Mouse (Mus musculus) frontal cortex, adult (tissue): ENCODE results near the gene Brs3.
A peak's percentile ranks its signal among the peaks of the same experiment; 100 is the strongest.

Experiments
- ATAC-seq: cut with Nextera tagmentation; 2 replicates; pipeline ENCODE4 v1.9.2; 2017; ENCODE audit warnings: mild to moderate bottlenecking, moderate library complexity, mixed read lengths; ENCODE audit not compliant: low TSS enrichment

Gene Brs3

GRCm38 (mm10) chrX:57042774-57043173 is at the start of gene Brs3:
Gene Brs3 (plus strand): TSS chrX:57043074.
- ATAC-seq = no peak

DNA sequence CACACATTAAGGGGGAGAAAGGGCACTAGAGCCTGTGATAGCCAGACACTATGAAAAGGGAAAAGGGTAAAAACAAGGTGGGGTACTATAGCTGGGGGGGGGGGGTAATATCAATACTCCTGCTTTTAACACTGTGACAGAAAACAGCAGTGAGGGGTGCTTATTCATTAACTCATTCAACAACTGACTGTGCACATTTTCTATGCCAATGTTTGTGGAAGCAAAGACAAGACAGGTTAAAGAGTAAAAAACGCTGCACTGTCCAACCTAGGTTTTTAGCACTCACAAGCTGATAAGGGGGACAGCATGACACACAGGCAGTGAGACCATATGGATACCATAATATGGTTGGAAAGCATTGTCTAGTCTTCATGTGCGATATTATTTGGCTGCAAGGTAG is 30.0 kb upstream of the Brs3 start:
- no peak for ATAC-seq

GRCm38 (mm10) chrX:57043869-57044268 is 995 bp downstream of the Brs3 start:
- no peak for ATAC-seq

- peak; percentile 80 for ATAC-seq
Measured at GRCm38 (mm10) chrX:57052848-57053173, 9.9 kb downstream of the Brs3 start.

- peak; percentile 94 for ATAC-seq
Measured at GRCm38 (mm10) chrX:57053174-57053992, 10.5 kb downstream of the Brs3 start, which contains the start of gene Htatsf1. Gene Htatsf1 (plus strand): TSS chrX:57053583.

GRCm38 (mm10) chrX:57053993-57054385 is 11.1 kb downstream of the Brs3 start:
- 0 out of 2 replicates have a peak, but pooled peaks have one; percentile 1 for ATAC-seq

DNA sequence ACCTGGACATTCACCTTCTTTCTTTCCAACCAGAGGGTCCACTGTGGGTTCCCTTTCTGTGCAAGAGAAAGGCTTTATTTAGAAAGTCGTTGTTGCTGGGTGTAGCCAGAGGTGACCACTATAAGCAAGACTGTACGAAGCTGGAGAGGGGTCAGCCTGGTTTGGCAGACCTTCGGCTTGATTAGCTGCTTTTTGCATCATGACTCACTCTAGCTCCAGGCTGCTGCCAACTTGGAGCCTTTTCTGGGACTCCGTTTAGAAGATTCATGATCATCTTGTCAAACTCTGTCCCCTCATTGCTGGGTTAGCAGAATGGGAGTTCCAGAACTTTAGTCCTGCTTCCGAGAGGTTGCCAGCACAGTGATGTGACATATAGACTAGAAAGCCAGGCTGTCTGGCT is 38.6 kb downstream of the Brs3 start:
- ATAC-seq = no peak

GRCm38 (mm10) chrX:57087806-57088205 is 44.9 kb downstream of the Brs3 start, which contains the start of gene Vgll1:
Gene Vgll1 (plus strand): TSS chrX:57088106.
- ATAC-seq = no peak
